Mouse (Mus musculus) liver, postnatal 0 days (tissue): ENCODE measurements at regions not wholly inside any gene's neighbourhood (a gene's known extent, or its start where the extent isn't known, plus 50 kb on each side); places are given as distances from the start of the nearest gene placed in this dataset.

ENCODE experiments used
- CTCF ChIP-seq: sonication (generic); IDR thresholded peaks from 2 replicates; pipeline ENCODE4 v1.5.1; 2016; ENCODE audit warnings: antibody characterized with exemption, low read depth
- EP300 ChIP-seq: IDR thresholded peaks from 2 replicates; pipeline ENCODE4 v1.6.1; 2016; ENCODE audit warnings: antibody characterized with exemption, low read depth, mild to moderate bottlenecking

- TF ChIP-seq EP300 (no peak), CTCF (no peak)
These were observed 346.8 kb upstream of the Gm8871 start for GRCm38 (mm10) chr5:10600774-10601173.
